Mouse (Mus musculus) adrenal gland, adult 18-20 months (tissue): Measurements from ENCODE around the gene Fank1. TPM values are rescaled to one million over a fixed set of nuclear protein-coding genes. Genes with fewer than 3 reads are reported as not detected.
A peak's percentile ranks its signal among the peaks of the same experiment; 100 is the strongest.

Experiments used
- DNase-seq, 2 experiments: peaks; one replicate each; pipeline ENCODE4 v3.0.0; 2021 to 2022; ENCODE audit warnings: low spot score in 2 of 2
- total RNA-seq, 2 experiments: library from RNA; stranded (reverse); gene quantifications; 1 replicate in 1 of 2; 2 replicates in 1 of 2; pipeline ENCODE4 v1.2.3; 2021

Gene Fank1
- total RNA-seq, 2 experiments from 2014 or later: 0.36 to 0.48 TPM

DNA sequence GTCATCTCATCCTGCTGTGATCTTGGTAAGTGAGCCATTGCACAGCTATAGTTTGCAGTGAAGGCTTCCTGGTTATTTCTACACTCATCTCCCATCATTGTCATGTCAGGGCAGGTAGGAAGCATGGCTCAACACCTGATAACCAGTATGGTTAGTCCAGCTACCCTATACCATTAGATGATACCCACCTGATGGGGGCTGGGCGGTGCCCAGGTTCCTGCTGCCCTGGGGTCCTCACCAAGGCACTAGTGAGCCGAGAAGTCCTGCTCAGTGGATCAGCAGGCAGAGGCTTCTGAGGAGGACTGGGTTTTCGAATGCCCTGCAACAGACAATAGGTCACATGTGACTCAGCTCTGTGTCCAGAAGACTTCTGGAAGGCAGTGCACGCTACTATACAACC, 113.3 kb downstream of the Fank1 start:
- no peak for DNase-seq

GRCm38 (mm10) chr7:133891298-133891697, 114.6 kb downstream of the Fank1 start:
- no peak for DNase-seq

DNA sequence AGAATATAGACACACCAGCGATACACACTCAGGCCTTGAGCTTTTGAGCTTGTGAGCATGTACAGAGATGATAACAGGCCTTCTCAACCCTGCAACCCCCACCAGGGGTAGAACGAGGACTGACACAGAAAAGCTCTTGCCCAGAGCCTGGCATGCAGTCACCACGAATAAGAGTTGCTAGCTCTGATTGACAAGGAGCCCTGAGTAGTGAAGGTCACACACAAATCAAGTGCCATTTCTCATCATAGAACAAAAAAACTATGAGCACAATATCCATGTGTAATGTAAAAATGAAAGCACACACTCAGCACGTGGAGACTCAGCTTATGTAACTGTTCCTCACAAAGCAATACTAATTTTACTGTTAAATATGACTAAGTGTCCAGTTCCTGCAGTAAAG, 115.1 kb downstream of the Fank1 start:
- no peak for DNase-seq

DNA sequence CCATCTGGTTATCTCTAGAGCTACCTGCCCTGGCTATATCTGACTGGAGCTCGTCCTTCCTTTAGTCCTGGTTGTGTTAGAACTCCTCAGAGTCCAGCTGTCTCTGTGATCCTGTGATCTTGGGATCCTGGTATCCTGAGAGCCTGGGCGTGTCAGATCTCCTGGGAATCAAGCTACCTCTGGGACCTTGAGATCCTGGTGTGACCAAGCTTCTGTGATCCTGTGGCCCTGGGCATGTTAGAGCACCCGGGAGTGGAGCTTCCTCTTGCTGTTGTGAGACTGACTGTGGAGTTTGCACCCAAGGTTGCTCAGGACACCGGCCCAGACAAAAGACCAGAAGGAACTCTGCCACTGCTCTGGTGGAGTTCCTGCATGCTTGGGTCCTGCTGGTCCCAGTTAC, 122.7 kb downstream of the Fank1 start:
- DNase-seq: no peak

- DNase-seq: no peak
Measured at GRCm38 (mm10) chr7:133908966-133909365, 132.3 kb downstream of the Fank1 start.

DNA sequence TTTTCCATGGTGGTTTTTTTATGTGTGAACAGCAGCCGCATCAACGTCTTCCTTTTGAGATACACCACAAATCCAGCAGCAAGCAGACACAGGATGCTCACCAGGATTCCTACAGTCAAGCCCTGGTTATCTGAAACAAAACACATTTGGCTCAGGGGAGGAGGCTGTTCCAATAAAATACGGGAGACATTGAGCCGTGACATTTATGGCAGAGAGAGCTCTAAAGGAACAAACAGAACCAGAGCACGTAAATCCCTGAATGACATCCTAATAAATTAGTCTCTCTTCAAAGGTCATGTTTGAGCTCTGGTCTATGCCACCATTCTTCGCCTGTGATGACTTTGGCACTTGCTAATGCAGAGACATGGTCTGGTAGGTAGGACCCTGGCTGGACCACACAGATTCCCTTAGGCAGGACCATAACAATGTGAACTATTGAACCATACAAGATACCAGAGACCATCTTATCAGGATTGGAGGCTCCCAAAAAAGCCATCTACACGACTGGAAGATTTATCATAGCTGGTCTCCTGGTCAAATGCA, 133.2 kb downstream of the Fank1 start:
- DNase-seq: peak in 1 of 2 experiments; percentile 9

DNA sequence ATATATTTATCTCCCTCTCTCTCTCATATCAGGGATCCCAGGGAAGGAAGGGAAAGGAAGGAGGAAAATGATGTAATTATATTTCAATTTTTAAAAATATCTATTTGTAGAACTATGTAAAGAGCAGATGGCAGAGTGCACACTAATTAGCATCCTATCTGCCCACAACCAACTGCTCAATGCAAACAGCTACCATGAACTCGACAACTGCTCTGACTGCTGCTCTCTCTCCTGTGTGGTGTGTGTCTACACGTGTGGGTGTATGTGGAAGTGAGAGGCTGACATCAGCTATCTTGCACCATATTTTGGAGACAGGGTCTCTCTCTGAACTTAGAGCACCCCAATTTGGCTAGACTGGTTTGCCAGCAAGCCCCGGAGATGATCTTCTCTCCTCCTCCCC, 135.2 kb downstream of the Fank1 start:
- DNase-seq: peak in 1 of 2 experiments; percentile 7

GRCm38 (mm10) chr7:133916230-133916629, 139.6 kb downstream of the Fank1 start:
- peak in 1 of 2 experiments; percentile 15 for DNase-seq

GRCm38 (mm10) chr7:133919306-133919705, 142.6 kb downstream of the Fank1 start:
- peak in 1 of 2 experiments; percentile 10 for DNase-seq

DNA sequence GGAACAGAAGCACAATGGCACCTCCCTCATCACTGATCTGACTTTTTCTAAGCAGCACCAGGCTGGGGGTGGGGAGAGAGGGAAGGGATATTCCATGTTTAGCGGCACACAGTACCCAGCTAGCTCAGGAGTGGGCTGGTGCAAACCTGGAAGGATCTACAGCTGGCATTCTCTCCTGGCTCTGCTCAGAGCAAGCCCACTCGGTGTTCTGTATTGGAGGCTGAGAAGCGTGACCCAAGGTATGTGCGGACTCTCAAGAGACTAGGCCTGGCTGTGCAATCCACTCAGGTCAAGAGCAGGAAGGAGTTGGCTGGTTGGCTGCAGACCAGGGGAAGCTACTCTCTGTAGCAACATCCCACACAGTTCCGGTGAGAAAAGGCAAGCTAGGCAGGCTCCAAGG, 143.3 kb downstream of the Fank1 start:
- DNase-seq: no peak

GRCm38 (mm10) chr7:133920724-133921123, 144.1 kb downstream of the Fank1 start:
- DNase-seq: no peak

- no peak for DNase-seq
Measured at GRCm38 (mm10) chr7:133921291-133921690, 144.6 kb downstream of the Fank1 start.

DNA sequence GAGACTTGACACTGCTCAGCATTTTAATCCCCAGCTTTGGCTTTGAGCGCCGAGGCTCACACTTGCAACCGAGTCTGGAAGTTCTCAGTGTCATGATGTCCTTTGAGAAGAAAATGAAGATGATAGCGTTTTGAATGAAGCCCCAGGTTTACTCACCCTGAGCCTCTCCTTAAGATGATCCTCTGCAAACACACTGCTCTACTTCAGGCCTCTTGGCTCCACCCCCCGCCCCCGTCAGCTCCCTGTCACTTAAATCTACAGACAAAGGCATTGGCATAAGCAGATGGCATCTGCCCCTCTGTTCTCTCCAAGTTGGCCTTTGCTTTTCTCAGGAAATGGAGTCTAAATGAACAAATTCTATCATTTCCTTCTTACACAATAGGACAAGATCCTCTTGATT, 147.3 kb downstream of the Fank1 start:
- no peak for DNase-seq

- DNase-seq: no peak
Measured at GRCm38 (mm10) chr7:133925771-133926170, 149.1 kb downstream of the Fank1 start.

DNA sequence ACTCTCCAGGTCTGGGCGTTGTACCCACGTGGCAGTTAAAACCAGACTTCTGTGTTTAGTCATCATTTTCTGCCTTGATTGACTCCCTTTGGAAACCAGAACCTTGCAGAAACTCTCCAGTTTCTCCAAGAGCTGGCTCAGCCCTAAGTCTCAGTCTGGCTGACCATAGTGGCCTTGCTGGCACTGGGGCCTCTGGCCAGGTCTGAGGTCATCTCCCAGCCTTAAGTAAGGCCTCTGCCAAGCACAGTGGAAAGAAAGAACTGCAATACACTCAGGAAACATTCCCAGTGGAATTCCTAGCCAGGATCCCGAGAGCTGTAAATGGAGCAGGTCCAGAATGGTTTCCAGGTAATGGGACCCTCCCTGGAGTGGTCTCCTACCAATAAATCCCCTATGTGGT, 152.3 kb downstream of the Fank1 start:
- peak in 1 of 2 experiments; percentile 7 for DNase-seq

Other genes with a start within 250 kb of the Fank1 start
- not detected for gene Tex36, start 174.7 kb upstream of the Fank1 start, total RNA-seq
- gene Edrf1, start 139.3 kb upstream of the Fank1 start, total RNA-seq: 10 to 100 TPM; 16.8 to 21.0 TPM
- not detected for gene Mmp21, start 96.8 kb upstream of the Fank1 start, total RNA-seq
- gene Bccip, start 67.5 kb upstream of the Fank1 start, total RNA-seq: 10 to 100 TPM; 61.9 to 66.3 TPM
- gene Uros, start 66.8 kb upstream of the Fank1 start, total RNA-seq: 10 to 100 TPM; 13.9 to 16.3 TPM
- 10 to 100 TPM; 62.4 to 67.4 TPM for gene Dhx32, start 5.9 kb downstream of the Fank1 start, total RNA-seq